Mouse (Mus musculus): ENCODE results near the gene Rreb1.

DNA sequence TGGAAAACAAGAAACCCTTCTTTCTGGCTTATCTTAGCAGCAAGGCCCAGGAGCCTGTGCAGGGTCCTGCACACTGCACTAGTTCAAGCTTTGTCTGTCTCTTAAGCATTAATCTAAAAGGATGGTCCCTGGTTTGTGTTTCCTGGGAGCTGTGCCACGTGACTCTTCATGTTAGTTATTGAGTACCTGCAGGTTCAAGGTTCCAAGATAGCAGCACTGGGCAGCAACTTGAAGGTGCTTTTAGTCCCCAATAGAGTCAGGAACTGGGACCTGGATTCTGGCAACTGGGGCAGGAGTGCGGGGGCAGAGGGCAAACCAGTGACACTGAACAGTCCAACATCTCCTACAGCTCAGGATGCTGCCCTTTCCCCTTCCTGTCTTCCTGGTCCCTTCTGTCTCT is 162.0 kb downstream of the Rreb1 start:
- TF ChIP-seq EP300 (IDR thresholded peaks at IDR 0.05; ENCODE audit: low read depth) (no peak), CTCF (IDR thresholded peaks at IDR 0.05; ENCODE audit: low read depth) (no peak)

All from liver, postnatal 0 days (tissue).